Mouse (Mus musculus) hindbrain, postnatal 0 days (tissue): ENCODE data around the gene AC124108.1. TPM values are rescaled to one million over a fixed set of nuclear protein-coding genes. Genes with fewer than 3 reads are reported as not detected.

Experiments
- ATAC-seq: fragments of 200-750 bp; cut with Nextera tagmentation; 2 replicates; pipeline ENCODE4 v1.8.0; 2017; ENCODE audit warnings: mild to moderate bottlenecking, moderate TSS enrichment, moderate library complexity
- DNase-seq: peaks from one replicate; pipeline ENCODE4 v3.0.0-alpha.2; 2015; ENCODE audit warnings: low spot score
- H3K27ac ChIP-seq: fragments of 300-500 bp; sonication (generic); 2 replicates; pipeline ENCODE4 v1.5.1; 2014; ENCODE audit warnings: mild to moderate bottlenecking
- H3K27me3 ChIP-seq: fragments of 300-500 bp; sonication (generic); 2 replicates; pipeline ENCODE4 v1.6.1; 2014; ENCODE audit warnings: low read length, mixed read lengths; ENCODE audit not compliant: insufficient read depth
- H3K36me3 ChIP-seq: fragments of 300-500 bp; sonication (generic); 2 replicates; pipeline ENCODE4 v1.6.1; 2014; ENCODE audit warnings: low read length, mixed read lengths; ENCODE audit not compliant: insufficient read depth
- H3K4me1 ChIP-seq: fragments of 300-500 bp; sonication (generic); 2 replicates; pipeline ENCODE4 v1.6.1; 2014; ENCODE audit warnings: antibody characterized with exemption, low read length, mixed read lengths; ENCODE audit not compliant: insufficient read depth
- H3K4me2 ChIP-seq: fragments of 300-500 bp; sonication (generic); 2 replicates; pipeline ENCODE4 v1.6.1; 2014; ENCODE audit warnings: low read depth, mild to moderate bottlenecking, low read length, moderate library complexity, mixed read lengths
- H3K4me3 ChIP-seq: fragments of 300-500 bp; sonication (generic); 2 replicates; pipeline ENCODE4 v1.5.1; 2014; ENCODE audit warnings: low read length
- H3K9ac ChIP-seq: fragments of 300-500 bp; sonication (generic); replicated peaks from 2 replicates; pipeline ENCODE4 v1.6.1; 2014; ENCODE audit warnings: mild to moderate bottlenecking, low read length, moderate library complexity, mixed read lengths
- H3K9me3 ChIP-seq: fragments of 300-500 bp; sonication (generic); 2 replicates; pipeline ENCODE4 v1.6.1; 2016; ENCODE audit warnings: low read length, mixed read lengths
- CTCF ChIP-seq: IDR thresholded peaks from 2 replicates; pipeline ENCODE4 v1.5.1; 2016; ENCODE audit warnings: antibody characterized with exemption, control low read depth, low read depth
- WGBS: fragments of 180-500 bp; shearing (Covaris S2); extraction: QIAGEN DNeasy Blood & Tissue Kit; methylation state at CpG from one replicate; pipeline ENCODE4 v1.1.7; 2014; 5-methylcytosine and 5-hydroxymethylcytosine counted together
- polyA plus RNA-seq: library from polyadenylated mRNA; unstranded; fragments of >200 nt; fragmentation: Nextera tagmentation; extraction: Ambion mirVana; gene quantifications from 2 replicates; pipeline ENCODE4 v1.2.1, GENCODE M21; 2015
- total RNA-seq: library from RNA; depleted of rRNA; stranded (reverse); fragments of >200 nt; gene quantifications from 2 replicates; pipeline ENCODE4 v1.2.3, GENCODE M21; 2014

AC124108.1 gene
- total and polyA plus RNA-seq, 2 experiments from 2014 or later: 0.70 to 4.8 TPM

DNA sequence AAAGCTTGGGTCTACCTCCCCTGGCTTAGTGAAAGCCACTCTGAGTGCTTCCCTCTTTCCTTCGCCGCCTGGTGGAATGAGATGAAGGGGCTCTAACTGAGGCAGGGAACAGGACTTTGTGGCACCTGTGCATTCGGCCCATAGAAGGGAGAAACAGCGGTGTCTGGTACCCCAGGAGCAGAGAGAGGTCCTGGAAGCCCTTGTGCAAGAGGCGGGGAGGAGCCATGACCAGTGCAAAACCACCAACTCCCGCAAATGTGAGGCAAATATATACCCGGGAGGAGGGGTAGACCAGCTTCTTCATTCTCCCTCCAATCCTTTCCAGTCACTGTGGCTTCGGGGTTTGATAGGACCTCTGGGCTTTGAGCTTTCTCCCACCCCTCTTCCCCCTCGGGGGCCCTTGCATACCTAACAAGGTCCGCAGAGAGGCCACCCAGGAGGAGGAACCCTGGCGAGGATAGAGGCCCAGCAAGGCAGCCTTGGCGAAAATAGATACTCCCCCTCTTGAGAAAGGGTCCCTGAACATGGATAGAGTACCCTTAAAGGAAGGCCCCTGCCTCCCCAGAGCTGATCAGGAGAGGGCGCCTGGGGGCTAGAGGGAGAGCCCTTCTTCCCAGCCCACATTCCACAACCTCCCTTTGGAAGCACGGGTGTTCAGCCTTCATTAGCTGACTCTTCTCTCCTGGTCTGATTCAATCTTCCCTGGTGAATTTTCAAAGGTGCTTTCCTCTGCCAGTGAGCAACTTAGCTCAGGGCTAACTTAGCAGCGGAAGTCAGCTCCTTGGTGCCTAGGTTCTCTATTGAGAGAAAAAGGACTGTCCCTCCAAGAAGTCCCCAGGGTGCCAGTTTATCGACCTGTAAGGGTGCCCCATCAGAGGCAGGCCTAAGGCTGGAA is 776 bp downstream of the AC124108.1 start:
- peak; percentile 58 for TF ChIP-seq CTCF

DNA sequence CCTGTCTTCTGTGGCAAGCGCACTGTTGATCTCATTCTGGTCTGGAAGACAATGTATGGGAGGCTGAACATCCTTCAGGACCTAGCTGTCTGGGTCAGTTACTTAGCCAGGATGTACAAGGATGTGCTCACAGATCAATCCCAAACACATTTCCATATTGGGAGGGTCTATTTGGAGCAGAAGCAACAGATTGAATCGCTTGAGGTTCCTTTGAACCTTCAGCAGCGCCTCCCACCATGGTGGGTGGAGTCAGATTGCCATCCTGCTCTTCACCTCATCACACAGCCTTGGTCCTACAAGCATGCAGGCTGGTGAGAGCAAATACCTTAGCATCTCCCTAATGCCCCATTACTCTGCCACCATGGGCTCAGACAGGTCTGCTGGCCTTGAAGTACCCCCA is 2.5 kb downstream of the AC124108.1 start:
- DNase-seq: no peak
- 63% methylated on average over 3 of the region's 3 CpGs for WGBS
- no peaks in the 10 kb centered on the region for H3K9me3 ChIP-seq
- H3K9ac ChIP-seq: no peak overlapping the region; the same call in 1 of the 2 replicates
- no peaks in the 10 kb centered on the region for H3K27me3 ChIP-seq
- no peak for ATAC-seq
- H3K4me3 ChIP-seq: peak overlapping the region; percentile 72; the same call in 1 of the 2 replicates
- peak overlapping the region; percentile 96; the same call in 1 of the 2 replicates for H3K27ac ChIP-seq
- H3K36me3 ChIP-seq: no peaks in the 10 kb centered on the region
- TF ChIP-seq CTCF: no peak
- H3K4me1 ChIP-seq: peaks cover 12% of the 10 kb centered on the region
- peak overlapping the region; percentile 74 for H3K4me2 ChIP-seq

More for the DNA sequence above, 776 bp downstream of the AC124108.1 start:
- WGBS: 6% methylated on average over 16 of the region's 16 CpGs
- peak overlapping the region; percentile 74 for H3K4me2 ChIP-seq
- peak overlapping the region; percentile 96 for H3K27ac ChIP-seq
- no peaks in the 10 kb centered on the region for H3K36me3 ChIP-seq
- H3K27me3 ChIP-seq: no peaks in the 10 kb centered on the region
- peak; percentile 62 for DNase-seq
- H3K4me1 ChIP-seq: peaks cover 12% of the 10 kb centered on the region
- H3K4me3 ChIP-seq: peak overlapping the region; percentile 72
- H3K9ac ChIP-seq: peak overlapping the region; percentile 81
- H3K9me3 ChIP-seq: no peaks in the 10 kb centered on the region
- peak; percentile 16 for ATAC-seq

DNA sequence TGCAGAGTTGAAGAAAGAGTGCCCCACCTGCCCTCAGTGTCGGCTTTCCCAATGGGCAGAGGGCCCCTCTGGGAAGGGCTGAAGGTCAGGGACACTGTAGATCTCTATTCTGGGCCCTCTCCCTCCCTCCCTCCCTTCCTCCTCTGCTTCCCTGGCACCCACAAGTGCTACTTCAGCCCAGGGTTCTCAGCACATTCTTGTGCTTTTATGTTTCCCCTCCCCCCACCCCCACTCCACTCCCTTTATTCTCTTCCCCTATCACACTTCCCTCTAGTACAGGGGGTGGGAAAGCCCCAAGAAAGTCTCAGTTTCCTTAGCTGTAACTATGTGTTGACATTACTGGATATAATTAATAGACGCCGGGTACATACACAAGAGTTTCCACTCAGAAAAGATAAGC is 3.4 kb downstream of the AC124108.1 start:
- no peak for TF ChIP-seq CTCF
- H3K4me3 ChIP-seq: no peak overlapping the region
- ATAC-seq (no peak), DNase-seq (no peak)
- H3K9me3 ChIP-seq: no peaks in the 10 kb centered on the region
- H3K27ac ChIP-seq: no peak overlapping the region
- H3K9ac ChIP-seq: no peak overlapping the region
- no peak overlapping the region for H3K4me2 ChIP-seq
- H3K36me3 ChIP-seq: no peaks in the 10 kb centered on the region
- WGBS: 50% methylated on average over 3 of the region's 3 CpGs
- no peaks in the 10 kb centered on the region for H3K27me3 ChIP-seq
- H3K4me1 ChIP-seq: peaks cover 12% of the 10 kb centered on the region

DNA sequence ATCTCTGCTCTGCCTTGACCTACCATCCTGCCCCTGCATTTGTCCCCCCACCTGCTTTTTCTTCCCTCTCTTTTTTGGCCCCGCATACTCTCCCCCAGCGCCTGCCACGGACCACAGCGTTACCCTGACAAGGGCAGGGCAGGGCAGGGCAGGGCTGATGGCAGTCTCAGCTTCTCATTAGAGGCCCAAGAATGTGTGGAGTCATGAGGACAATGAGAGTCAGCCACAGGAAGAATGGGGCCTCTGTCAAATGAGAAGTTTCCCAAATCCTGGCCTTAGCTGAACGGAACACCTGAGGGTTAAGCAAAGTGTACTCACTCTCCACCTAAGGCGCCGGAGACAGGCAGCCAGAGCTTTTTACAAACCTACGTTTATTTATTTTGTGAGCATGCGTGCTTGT is 3.8 kb downstream of the AC124108.1 start:
- ATAC-seq: no peak
- 49% methylated on average over 9 of the region's 9 CpGs for WGBS
- Histone ChIP-seq H3K36me3 (no peaks in the 10 kb centered on the region), H3K9me3 (no peaks in the 10 kb centered on the region), H3K4me2 (no peak overlapping the region), H3K27ac (no peak overlapping the region), H3K4me1 (peaks cover 12% of the 10 kb centered on the region), H3K9ac (no peak overlapping the region), H3K27me3 (no peaks in the 10 kb centered on the region), H3K4me3 (no peak overlapping the region)
- TF ChIP-seq CTCF: no peak
- no peak for DNase-seq

DNA sequence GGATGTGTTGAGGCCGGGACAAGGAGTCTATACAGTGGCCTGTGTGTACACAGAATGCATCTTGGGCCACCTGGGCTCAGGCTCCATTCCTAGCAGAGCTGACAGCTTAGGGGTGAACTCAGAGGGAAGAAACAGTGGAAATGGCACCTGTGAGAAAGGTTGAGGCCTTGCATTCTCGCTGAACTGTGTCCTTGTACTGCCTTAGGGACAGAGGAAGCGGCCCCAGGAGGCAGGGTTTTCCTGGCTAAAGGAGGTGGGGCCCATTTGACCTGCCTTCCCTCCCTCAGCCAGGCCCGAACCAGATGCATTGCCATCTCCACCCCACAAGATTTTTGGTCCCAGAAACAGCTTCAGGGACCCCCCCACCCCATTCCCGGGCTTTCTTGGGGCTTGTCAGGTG is 4.4 kb downstream of the AC124108.1 start:
- DNase-seq (no peak), ATAC-seq (no peak)
- Histone ChIP-seq H3K4me3 (no peak overlapping the region), H3K36me3 (no peaks in the 10 kb centered on the region), H3K4me2 (no peak overlapping the region), H3K27ac (no peak overlapping the region), H3K9ac (no peak overlapping the region; the same call in 1 of the 2 replicates), H3K27me3 (no peaks in the 10 kb centered on the region), H3K9me3 (no peaks in the 10 kb centered on the region), H3K4me1 (peaks cover 12% of the 10 kb centered on the region)
- TF ChIP-seq CTCF: no peak
- WGBS: 53% methylated on average over 5 of the region's 5 CpGs

DNA sequence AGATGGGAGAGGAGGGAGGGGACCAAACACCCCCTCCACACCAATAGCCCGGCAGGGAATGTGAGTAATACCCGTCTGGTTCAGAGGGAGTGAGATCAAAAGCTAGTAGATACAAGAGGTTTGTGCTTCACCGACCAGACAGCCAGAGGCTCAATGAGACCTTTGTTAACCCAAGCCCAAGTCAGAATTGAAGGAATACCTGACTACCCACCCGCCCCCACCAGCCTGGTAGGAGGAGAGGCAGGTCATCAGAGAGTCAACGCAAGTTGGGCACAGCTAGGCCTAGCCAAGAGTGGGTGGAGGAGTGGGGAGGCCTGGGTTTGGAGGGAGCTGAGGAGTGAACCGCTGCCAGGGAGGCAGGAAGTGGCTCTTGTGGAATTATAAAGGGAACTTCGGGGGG is 5.1 kb downstream of the AC124108.1 start:
- Histone ChIP-seq H3K27me3 (no peaks in the 10 kb centered on the region), H3K27ac (no peak overlapping the region), H3K9ac (0 out of 2 replicates have a peak overlapping the region, but pooled peaks have one; percentile 9), H3K9me3 (no peaks in the 10 kb centered on the region), H3K4me3 (no peak overlapping the region), H3K4me1 (peaks cover 12% of the 10 kb centered on the region), H3K36me3 (no peaks in the 10 kb centered on the region), H3K4me2 (no peak overlapping the region)
- WGBS: 17% methylated on average over 7 of the region's 7 CpGs
- TF ChIP-seq CTCF: no peak
- DNase-seq (no peak), ATAC-seq (no peak)

DNA sequence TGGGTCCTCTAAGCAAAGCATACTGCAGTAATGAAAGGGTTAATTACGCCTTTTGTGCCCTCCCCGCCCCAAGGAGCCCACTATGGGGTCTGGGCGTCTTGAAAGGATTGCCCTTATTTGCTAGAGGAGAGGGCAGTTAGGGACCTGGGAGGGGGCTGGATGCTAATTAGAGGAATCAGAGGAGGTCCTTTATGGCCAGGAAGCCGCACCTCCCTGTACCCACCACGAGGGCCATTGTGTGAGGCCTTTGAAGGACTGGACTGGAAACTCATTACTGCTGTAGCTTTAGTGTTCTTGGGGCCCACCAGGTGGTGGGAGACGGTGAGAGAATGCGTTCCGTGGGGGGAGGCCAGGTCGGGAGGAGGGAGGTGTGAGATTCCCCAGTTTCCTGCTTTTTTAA is 6.4 kb downstream of the AC124108.1 start:
- no peak overlapping the region for H3K27ac ChIP-seq
- no peaks in the 10 kb centered on the region for H3K27me3 ChIP-seq
- no peak overlapping the region for H3K9ac ChIP-seq
- H3K36me3 ChIP-seq: no peaks in the 10 kb centered on the region
- H3K4me3 ChIP-seq: no peak overlapping the region
- ATAC-seq (no peak), DNase-seq (no peak)
- TF ChIP-seq CTCF: no peak
- H3K9me3 ChIP-seq: no peaks in the 10 kb centered on the region
- 10% methylated on average over 9 of the region's 9 CpGs for WGBS
- H3K4me2 ChIP-seq: no peak overlapping the region
- H3K4me1 ChIP-seq: peaks cover 20% of the 10 kb centered on the region
